Mouse (Mus musculus) activated CD4-positive, CD25-positive, alpha-beta regulatory T cell, adult 4 months (primary cell): ENCODE data around the gene Ptpra. TPM values are rescaled to one million over a fixed set of nuclear protein-coding genes. Genes with fewer than 3 reads are reported as not detected.

Source experiments
- ATAC-seq: one replicate; pipeline ENCODE4 v1.8.0; 2017
- polyA plus RNA-seq, 2 experiments: library from polyadenylated mRNA; unstranded; fragments of 100-300 nt; shearing (Covaris generic); gene quantifications; one replicate each; pipeline ENCODE4 v1.2.1; 2017

Ptpra gene
- polyA plus RNA-seq, 2 experiments from 2014 or later: 58.1 to 69.6 TPM

DNA sequence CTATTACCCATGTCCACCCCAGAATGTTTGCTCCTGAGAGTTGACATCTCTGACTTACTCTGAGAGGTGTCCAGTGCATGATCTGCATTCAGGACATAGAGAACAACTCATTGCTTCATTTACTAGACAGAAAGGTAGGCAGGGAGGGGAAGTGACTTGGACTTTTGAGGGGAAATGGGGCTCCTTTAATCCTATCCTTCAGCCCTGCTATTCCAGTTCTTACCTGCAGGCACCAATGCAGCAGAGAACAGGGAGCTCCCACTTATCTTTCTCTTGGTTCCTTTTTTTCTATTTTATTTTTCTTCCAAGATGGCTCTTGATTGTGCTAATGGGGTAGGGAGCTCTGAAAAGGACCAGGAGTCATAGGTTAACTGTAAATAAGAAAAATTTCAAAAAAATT, 1.6 kb upstream of the Ptpra start:
- no peak for ATAC-seq

DNA sequence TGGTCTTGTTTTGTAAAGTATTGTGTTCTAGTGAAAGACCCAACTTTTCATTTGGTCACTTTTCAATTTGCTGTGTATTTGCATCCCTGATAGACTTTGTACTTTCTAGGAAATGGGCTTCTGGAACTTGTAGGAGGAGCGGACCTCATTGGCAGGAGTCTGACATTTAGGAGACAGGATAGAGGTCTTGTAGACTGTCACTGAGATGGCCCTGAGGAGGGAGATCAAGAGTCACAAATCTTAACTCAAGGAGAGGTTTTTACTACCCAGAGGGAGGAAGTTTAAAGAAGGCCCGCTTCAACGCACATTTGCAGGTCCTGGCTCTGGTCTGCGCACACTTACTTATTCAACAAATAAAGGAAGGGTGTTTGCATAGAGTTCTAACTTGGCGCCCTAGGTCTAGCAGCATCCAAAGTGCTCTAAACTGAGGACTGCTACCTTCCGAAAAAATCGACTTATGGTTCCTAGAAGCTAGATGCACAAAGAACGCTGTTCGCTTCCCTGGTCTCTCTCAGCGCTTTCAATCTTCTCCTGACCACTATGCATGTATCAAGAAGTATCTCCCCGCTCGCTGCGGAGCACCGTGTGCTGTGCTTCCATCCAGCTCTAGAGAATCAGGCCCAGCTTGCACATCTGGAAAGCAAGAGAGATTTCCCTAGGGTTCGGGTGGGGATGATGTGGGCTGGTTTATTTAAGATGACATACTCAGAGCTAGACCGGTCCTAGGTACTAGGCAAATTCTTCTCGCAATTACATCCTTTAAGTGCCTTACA, 871 bp upstream of the Ptpra start:
- ATAC-seq: peak; percentile 13

DNA sequence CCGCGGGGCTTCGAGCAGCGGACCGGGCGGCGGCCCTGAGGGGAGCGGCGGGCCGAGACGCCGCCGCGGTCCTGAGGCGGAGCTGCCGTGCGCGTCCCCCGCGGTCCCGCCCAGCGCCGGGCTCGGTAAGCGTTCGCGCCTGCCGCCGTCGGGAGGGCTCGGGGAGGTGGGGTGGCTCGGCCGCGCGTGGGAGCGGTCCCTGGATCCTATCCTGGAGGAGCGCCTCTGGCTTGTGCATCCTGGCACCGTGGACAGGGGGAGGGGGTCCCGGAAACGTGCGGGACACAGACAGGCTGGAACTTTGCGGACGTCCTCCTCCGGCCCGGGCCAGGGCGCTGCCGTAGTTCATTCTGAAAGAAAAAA, 337 bp downstream of the Ptpra start:
- peak; percentile 67 for ATAC-seq

DNA sequence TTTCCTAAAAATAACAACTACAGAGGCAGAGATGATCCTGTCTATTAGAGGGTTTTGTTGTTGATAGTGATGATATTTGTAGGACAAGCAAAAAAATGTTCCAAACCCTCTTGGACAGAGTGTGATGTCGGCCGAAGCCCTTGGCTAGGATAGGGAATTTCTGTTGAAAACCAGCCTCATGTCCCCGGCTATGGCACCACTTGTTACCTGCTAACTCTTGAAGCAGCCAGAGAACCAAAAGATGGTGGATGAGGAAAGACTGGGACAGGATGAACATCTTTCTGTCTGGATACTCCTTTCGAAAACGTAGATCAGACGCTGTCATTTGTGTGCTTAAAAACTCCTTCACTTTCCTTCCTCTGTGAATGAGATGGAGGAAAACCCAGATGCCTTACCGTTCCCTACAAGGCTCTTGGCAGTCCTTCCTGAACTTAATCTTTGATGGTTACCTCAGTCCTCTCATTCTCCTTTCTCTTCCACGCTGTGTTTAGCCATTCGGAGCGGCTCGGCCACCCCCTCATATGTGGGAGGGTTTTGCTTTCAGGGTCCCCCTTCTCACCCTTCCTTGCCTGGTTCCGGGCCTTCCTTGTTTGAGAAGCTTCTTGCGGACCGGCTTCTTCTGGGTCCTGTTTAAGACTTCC, 1.1 kb downstream of the Ptpra start:
- ATAC-seq: no peak

DNA sequence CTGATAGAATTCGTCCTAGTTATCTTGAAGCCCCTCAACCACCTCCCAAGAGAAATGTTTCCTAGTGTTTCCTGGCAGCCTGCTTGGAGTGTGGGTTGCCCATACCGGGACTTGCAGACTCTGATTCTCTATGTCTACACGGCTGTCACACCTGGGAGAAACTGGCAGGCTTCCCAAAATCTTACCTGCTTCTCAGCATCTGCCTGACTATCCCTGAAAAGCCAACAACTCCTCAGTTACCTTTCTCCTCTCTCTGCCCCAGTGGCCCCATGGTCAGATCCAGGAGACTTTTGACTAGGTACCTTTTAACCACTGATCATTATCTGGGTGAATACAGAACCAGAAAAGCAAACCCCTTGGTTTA, 1.6 kb downstream of the Ptpra start:
- no peak for ATAC-seq

DNA sequence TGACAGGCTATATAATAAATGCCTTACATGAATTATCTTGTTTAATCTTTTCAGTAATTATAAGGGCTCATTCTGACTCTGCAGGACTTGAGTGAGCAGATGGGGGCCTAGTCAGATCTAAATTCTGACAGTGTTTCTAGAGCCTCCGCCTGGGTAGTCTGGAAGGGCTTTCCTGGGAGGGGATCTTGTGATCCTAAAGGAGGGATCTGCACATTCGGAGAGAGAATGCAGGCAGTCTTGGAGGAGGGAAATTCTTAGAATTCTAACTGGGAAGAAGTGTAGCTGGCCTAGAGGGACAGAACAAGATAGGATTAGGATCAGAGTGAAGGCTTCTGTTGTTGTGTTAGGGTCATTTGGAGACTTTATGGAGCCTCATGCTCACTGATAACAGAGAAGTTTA, 2.2 kb downstream of the Ptpra start:
- ATAC-seq: no peak

DNA sequence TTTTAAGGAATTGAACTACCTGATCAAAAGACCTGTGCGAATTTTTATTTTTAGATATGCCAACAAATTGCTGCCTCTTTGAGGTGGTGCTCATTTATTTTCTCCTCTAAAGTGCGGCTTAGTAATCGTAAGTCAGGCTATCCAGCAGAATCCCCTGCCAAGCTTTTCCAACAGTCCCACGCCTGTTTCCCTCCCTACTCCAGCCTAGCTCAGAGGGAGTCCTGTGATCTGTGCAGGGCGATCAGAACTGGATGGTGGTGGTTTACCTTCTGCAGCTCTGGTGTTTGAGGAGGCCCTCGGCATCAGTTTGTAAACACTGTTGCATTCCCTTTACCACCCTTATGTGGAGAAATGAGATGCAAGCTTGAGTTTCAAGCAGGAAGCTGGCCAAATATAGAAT, 3.3 kb downstream of the Ptpra start:
- ATAC-seq: no peak

DNA sequence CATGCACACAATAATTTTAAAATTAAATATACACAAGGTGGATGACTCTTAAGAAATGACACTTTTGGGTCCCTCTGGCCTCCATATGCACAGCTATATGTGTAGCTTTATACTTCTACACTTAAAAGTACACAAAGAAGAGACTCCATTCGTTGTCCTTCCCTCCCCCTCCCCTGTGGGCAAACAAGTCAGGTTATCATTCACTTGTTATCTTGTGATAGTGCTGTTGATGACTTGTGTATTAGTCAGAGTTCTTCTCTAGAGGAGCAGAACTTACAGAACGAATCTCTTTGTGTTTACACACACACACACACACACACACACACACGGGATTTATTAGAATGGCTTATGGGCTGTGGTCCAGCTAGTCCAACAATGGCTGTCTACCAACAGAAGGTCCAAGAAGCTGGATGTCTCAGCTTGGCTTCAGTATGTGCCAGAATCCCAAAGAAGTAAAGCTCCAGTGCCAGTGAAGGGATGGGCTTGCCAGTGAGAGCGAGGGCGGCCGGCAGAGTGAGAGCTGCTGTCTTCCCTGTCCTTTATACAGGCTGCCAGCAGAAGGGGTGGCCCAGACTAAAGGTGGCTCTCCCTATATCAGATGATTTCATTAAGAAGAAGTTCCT, 4.8 kb downstream of the Ptpra start:
- ATAC-seq: no peak

DNA sequence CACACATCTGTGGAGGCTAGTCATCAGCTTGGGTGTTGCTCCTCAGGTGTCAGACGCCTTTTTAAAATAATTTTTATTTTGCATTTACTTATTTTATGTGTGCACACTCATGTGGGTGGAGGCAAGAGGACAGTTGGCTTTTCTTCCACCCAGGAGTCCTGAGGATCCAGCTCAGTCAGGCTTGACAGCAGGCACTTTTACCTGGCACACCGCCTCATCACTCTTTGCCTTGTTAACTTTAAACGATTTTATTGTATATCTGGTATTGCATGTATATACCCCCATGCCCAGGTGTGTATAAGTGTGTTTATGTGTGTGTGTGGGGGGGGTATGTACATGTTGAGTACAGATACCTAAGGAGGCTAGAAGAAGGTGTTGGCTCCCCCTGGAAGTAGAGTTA, 7.8 kb downstream of the Ptpra start:
- no peak for ATAC-seq

DNA sequence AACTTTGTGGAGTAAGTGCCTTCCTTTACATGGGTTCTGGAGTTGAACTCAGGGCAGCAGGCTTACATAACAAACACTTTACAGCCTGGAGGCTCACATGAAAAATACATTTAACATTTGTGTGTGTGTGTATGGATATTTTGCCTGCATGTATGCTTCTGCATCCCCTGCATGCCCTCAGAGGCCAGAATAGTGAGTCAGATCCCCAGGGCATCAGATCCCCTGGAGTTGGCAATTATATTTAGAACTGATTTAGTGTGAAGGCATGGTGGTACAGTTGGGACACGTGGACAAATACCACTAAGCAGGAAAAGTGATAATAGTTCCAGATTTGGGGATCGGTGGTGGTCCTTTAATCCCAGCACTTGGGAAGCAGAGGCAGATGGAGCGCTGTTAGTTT, 9.5 kb downstream of the Ptpra start:
- no peak for ATAC-seq

DNA sequence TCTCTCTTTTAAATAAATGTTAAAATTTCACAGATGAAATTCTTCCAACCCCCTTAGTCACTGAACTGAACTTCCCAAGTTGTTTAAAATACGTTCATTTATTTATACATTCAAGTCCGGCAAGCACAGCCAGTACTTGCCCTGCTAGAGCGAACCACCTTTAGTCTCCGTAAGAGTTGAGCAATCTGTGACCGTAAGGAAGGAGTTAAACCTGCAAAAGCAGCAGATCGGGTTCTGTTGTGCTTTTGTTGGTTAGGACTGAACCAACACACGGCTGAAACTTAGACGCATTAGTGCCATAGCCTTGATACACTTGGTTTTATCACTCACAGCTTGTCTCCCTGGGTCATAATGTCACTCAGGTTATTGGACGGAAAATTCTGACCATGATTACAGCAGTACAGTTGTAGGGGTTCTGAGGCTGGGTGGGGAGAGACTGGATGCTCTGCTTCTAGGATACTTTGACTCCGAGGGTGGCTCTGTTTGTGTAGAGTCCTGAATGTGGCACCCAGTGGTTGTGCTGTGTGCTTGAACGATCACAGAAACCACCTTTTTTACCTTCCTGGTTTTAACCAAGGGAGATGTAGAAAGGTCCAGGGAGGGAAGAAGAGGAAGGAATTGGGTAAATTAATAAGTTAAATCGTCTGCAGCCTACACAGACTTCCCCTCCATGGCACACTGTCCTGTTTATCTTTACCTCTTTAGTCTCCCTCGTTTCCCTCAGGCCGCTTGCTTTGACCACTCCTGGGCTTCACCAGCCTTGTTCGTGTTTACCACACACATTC, 11.4 kb downstream of the Ptpra start:
- ATAC-seq: no peak

DNA sequence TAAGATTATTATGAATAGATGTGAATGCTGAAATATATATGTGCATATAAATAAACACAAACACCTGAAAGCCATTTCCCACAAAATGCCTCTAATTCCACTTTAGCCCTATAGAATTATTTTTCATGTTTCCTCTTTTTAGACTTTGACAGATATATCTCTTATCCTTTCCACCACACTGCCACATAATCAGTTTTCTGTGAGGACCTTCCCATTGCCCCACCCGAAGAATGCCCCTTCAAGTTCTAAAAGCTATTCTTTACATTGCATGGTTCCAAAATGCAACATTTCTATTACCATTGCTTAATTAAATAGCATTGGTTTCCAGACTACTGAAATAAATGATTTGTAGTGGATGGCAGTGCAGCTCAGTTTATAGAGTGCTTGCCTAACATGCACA, 16.4 kb downstream of the Ptpra start:
- no peak for ATAC-seq

DNA sequence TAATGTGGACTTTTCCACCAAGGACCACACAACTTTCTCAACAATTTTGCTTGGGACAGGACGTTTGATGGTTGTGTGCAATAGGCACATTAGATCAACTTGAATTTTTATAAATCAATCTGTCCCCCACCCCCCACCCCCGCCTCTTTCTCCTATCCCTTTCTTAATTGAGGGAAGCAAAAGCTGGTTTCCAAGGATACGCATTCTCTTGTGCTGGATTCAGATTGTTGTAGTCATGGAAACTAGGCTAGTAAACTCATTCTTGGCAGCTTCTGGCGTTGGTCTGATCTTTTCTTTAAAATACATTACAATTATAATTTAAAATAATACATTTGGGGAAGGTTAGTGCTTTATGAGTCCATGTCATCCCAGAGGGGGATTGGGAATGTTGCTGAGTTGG, 19.3 kb downstream of the Ptpra start:
- ATAC-seq: no peak

DNA sequence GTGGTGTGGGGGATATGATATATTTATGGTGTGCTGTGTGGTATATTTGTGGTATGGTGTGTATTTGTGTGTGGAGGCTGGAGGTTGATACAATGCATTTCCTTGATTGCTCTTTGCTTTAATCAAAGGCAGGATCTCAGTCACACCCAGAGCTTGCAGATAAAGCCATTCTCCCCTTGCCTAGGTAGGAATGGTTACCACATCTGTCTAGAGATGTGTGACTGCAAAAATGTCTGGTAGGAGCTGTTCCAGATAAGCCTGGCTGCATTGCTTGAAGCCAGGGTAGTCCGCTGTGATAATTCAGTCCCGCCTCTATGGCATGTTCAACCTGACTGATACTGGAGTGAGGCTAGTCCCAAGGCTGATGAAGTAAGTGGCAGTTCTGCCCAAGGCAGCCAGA, 19.9 kb downstream of the Ptpra start:
- no peak for ATAC-seq

DNA sequence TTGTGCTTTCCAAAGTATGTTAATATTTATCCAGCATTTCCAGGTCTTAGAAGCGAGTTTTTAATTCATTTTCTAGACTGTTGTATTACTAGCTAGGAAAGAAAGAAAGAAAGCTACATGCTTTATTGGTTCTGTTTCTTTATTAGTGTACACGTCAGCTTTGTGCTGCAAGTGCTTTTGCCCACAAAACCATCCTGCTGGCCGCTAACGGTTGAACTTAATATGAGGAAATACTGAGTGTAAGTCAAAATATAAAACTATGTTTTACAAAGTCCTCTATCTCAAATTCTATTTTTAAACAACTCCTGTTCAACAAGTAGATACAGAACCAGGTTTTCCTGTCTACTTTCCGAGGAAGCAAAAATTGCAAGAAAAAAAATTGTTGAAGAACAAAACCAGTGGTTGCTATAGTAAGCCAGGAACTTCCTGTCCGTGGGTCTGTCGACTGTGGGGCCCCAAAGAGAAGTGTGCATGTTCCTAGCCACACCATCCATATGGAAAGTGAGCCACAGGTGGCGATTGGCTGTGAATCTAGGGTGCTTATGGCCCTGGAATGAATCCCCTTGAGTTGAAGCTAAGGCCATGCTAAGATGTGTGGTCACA, 22.9 kb downstream of the Ptpra start:
- ATAC-seq: peak; percentile 19

DNA sequence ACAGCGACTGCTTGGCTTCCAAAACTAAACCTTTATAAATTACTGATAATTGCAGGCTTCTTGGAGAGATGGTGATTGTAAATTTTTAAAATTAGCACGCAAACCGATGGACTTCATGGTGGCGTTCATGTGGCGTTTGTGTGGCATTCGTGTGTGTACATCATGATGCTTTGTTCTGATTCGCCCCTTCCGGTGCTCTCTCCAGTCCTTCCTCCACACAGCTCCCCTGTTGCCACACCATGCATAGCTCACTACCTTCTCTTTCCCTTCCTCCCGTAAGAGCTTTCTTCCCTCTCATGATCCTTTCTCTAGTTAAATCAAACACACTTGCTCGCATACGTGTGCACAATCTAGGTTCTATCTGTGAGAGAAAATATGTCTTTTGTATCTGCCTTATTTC, 25.7 kb downstream of the Ptpra start:
- ATAC-seq: no peak

DNA sequence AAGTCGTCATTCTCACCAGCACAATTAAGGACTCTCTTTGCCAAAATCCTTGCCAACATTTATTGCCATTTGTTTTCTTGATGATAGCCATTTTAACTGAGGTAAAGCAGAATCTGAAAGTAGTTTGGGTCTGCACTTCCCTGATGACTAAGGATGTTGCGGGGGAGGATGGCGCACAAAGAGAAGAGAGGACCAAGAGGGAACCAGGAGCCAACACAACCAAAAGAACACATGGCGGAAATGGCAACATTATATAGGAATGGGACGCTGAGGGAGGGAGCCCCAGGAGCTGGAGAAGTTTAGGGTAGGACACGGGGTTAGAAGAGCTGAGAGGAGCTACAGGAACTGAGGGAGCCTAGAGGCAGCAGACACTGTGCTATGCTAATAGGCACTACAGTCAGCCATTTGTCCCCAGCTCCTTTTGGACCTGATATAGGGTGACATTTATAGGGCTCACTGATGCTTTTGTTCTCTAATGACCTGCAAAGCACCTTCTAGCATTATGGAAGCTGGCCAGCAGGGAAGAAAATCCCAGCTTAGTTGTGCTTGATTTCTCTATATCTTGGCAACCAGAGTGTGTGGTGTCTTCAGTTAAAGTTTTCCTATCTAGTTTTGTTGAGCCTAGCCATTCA, 26.7 kb downstream of the Ptpra start:
- no peak for ATAC-seq

DNA sequence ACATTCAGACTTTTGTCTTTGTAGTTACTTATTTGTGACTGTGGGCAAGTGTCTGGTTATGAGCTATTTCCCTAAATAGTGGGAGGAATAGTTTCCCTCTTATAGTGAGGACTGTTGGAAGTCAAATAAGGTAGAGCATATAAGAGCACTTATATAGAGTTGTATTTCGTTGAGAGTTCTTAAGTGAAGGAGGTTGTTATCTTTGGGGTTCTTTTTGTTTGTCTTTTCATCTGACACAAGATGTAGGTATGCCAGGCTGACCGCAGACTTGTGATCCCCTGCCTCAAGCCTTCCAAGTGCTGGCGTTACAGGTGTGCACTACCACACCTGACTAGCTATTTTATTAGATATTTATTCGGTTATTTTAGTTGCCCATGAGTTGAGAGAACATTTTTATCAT, 32.1 kb downstream of the Ptpra start:
- ATAC-seq: no peak

DNA sequence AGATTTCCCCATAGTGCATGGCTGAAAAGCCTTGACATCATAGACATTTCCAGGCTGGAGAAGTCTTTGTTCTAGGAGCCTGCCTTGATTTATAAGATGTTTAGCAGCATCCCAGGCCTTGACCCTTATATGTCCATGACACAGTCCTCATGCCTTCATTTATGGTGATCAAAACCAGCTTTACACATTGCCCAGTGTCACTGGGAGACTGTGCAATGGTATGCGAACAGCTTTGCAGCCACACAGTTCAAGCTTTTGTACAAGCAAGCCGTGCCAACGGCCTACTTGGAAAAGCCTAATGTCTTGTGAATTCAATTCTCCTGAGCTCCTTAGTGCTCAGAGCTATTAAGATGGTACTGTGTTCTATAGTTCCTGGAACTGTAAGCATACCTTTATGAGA, 32.6 kb downstream of the Ptpra start:
- ATAC-seq: no peak

DNA sequence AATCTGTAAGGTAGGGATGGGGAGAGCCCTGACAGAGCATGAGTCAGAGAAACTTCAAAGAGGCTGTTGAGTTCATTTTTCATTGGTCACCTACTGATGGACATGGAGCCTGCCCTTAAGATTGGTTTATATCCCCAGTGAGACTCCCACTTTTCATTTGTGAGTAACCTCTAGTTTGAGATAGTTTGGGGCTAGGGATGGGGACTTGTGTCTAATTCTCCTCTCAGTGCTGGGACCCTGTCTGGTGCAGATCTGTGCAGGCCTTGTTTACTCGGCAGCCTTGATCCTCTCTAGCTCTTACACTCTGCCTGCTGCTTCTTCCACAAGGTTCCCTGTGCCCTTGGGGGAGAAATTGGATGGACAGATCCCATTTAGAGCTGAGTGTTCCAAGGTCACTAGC, 34.1 kb downstream of the Ptpra start:
- no peak for ATAC-seq

DNA sequence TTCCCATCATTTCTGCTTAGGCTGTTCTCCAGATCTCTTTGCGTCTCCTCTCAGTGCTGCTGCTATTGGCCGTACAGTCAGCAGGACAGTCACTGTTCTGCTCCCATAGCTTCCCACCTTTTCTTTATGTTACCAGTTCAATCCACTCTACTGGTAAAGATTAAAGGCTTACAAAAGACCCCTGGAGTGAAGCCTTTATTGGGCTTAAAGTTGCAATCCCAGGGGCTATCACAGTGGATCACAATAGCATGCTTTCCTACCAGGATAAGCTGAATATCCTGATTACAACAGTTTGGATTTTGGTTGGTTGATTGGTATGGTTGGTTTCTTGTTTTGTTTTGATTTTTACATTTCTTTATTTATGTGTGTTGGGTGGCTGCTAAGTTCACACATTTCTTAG, 37.9 kb downstream of the Ptpra start:
- ATAC-seq: no peak

DNA sequence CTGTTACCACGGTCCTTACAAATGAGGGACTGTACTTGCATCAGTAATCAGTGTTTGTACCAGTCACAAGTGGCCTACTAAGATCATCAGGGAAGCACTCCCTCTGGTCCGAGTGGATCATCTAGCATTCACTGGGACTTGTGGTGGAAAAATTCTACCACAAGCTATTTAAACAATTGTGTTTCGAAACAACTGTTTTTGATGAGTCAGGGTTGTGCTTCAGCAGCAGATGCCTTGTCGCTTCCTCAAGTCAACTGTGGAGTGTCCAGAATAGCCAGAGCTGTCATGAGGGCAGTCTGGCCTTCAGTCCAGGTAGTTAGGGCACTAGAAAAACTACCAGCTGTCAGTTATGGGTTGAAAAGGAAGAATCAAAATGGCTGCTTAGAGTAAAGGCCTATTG, 38.5 kb downstream of the Ptpra start:
- ATAC-seq: no peak

DNA sequence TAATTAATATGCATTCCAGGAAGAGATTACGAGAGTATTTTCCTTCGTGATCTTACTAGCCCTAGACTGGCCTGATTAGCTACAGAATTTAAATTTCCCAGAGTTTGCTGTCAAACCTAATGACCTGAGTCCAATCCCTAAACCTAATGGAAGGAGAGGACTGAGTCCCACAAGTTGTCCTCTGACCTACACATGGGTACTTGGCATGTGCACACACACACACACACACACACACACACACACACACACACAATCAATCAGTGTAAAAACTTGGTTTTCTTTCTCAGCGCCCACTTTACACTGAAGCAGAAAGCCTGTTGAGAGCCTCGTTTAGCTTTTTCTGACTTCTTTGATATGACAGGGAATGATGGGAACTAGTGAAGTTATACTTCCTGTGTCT, 41.1 kb downstream of the Ptpra start:
- no peak for ATAC-seq
